11 mouse cellular contexts compared by ENCODE assay signal in genomic region chr5:112344092-112344960, GRCm38 (mm10). TPM values are rescaled to one million over a fixed set of nuclear protein-coding genes. Genes with fewer than 3 reads are reported as not detected.
A peak's percentile ranks its signal among the peaks of the same experiment; 100 is the strongest.
DNase-seq lines count a peak whose midpoint lies in the region; ATAC-seq and TF ChIP-seq lines count a peak whose summit lies in the region.
"Had no signal": no experiment of that assay in that cellular context is flagged by ENCODE, and none has a peak within 500 bp of the region (broad histone marks: within the 10 kb centered on the region; RNA-seq: fewer than 3 reads in every experiment).

No protein-coding gene starts in this region.

- no peak for TF ChIP-seq CTCF in left cerebral cortex, adult 2 months (IDR thresholded peaks at IDR 0.05)

- intact Hi-C loops in left cerebral cortex, adult 2 months (cut with DNase I), result loop anchor here (2.0 kb wide), 1 partner anchor 84 kb away; no protein-coding TSS in a partner anchor

- peaks cover 42% of the 10 kb centered on the region for H3K4me1 ChIP-seq in embryonic facial prominence, embryonic 15.5 days
- H3K4me1 ChIP-seq in neural tube, embryonic 15.5 days, result peaks cover 57% of the 10 kb centered on the region

- no peak overlapping the region; the same call in 1 of the 2 replicates for H3K4me3 ChIP-seq in embryonic facial prominence, embryonic 15.5 days (replicated peaks)
- H3K4me3 ChIP-seq in left cerebral cortex, adult 2 months, result peak overlapping the region; percentile 20; the same call in 1 of the 2 replicates
- H3K4me3 ChIP-seq in neural tube, embryonic 15.5 days (replicated peaks), result no peak overlapping the region

- H3K9me3 ChIP-seq in embryonic facial prominence, embryonic 15.5 days (replicated peaks), result no peaks in the 10 kb centered on the region
- no peaks in the 10 kb centered on the region for H3K9me3 ChIP-seq in neural tube, embryonic 15.5 days (replicated peaks)

- ATAC-seq in embryonic facial prominence, embryonic 15.5 days (ENCODE audit: insufficient number of reproducible peaks, low FRiP score, low TSS enrichment, low read depth), result no peak
- no peak for ATAC-seq in neural tube, embryonic 15.5 days (ENCODE audit: low FRiP score)
- no peak for ATAC-seq in erythroid progenitor cell, adult 5-6 weeks (replicated peaks; ENCODE audit: low FRiP score, poor library complexity, severe bottlenecking)

- peaks cover 29% of the 10 kb centered on the region for H3K36me3 ChIP-seq in embryonic facial prominence, embryonic 15.5 days
- H3K36me3 ChIP-seq in neural tube, embryonic 15.5 days, result peaks cover 38% of the 10 kb centered on the region

- 72% methylated on average over 6 of the region's 6 CpGs for WGBS in embryonic facial prominence, embryonic 15.5 days
- WGBS in neural tube, embryonic 15.5 days, result 75% methylated on average over 6 of the region's 6 CpGs

- H3K27me3 ChIP-seq in embryonic facial prominence, embryonic 15.5 days, result no peaks in the 10 kb centered on the region
- no peaks in the 10 kb centered on the region for H3K27me3 ChIP-seq in neural tube, embryonic 15.5 days (replicated peaks)

- H3K4me2 ChIP-seq in embryonic facial prominence, embryonic 15.5 days (replicated peaks), result peak overlapping the region; percentile 74; the same call in 1 of the 2 replicates
- peak overlapping the region; percentile 81; the same call in 1 of the 2 replicates for H3K4me2 ChIP-seq in neural tube, embryonic 15.5 days

- H3K27ac ChIP-seq in embryonic facial prominence, embryonic 15.5 days (replicated peaks), result no peak overlapping the region
- H3K27ac ChIP-seq in left cerebral cortex, adult 2 months, result peak overlapping the region; percentile 96
- H3K27ac ChIP-seq in neural tube, embryonic 15.5 days (replicated peaks), result no peak overlapping the region

- peak; percentile 35 to 63 for DNase-seq in kidney, adult 8-10 months
- DNase-seq in kidney, postnatal 10 days, result no peak
- DNase-seq in left cerebral cortex, adult 2 months (ENCODE audit: extremely low spot score in 1 of 2, low spot score in 2 of 2), result peak in 1 of 2 experiments; percentile 55
- DNase-seq in testis, postnatal 10 days (ENCODE audit: low spot score), result no peak
- no peak for DNase-seq in testis, postnatal 14 days (ENCODE audit: low spot score)
- DNase-seq: thymus, postnatal 25 days had no signal

- no peak overlapping the region for H3K9ac ChIP-seq in embryonic facial prominence, embryonic 15.5 days
- peak overlapping the region; percentile 23; the same call in 1 of the 2 replicates for H3K9ac ChIP-seq in neural tube, embryonic 15.5 days (replicated peaks)

RNA-seq across cellular contexts. Expression of gene Hps4, which starts 1.4 kb away (rescaled TPM):
- 37.6 and 37.7 TPM in 2 replicates for polyA plus RNA-seq in embryonic facial prominence, embryonic 15.5 days (2015; fragmentation: Nextera tagmentation; extraction: Ambion mirVana)
- total RNA-seq in left cerebral cortex, adult 2 months (2021), result 10 to 100 TPM; 26.9 to 38.3 TPM
- polyA plus RNA-seq in neural tube, embryonic 15.5 days (2015; fragmentation: Nextera tagmentation; extraction: Ambion mirVana), result 37.4 and 38.2 TPM in 2 replicates
- 8.0 and 14.1 TPM in 2 replicates for total RNA-seq in erythroid progenitor cell, adult 5-6 weeks (2015; ENCODE audit: low replicate concordance)
- 0.64 and 1.9 TPM in 2 replicates for total RNA-seq in erythroid progenitor cell, adult 5-6 weeks (2017; ENCODE audit: low replicate concordance)

RNA-seq across cellular contexts. Expression of gene Srrd, which starts 1.5 kb away (rescaled TPM):
- polyA plus RNA-seq in embryonic facial prominence, embryonic 15.5 days (2015; fragmentation: Nextera tagmentation; extraction: Ambion mirVana), result 35.3 and 46.6 TPM in 2 replicates
- 10 to 100 TPM; 23.1 to 29.9 TPM for total RNA-seq in left cerebral cortex, adult 2 months (2021)
- polyA plus RNA-seq in neural tube, embryonic 15.5 days (2015; fragmentation: Nextera tagmentation; extraction: Ambion mirVana), result 57.5 and 61.9 TPM in 2 replicates
- 15.1 and 20.1 TPM in 2 replicates for total RNA-seq in erythroid progenitor cell, adult 5-6 weeks (2015; ENCODE audit: low replicate concordance)
- 0.38 and 6.2 TPM in 2 replicates for total RNA-seq in erythroid progenitor cell, adult 5-6 weeks (2017; ENCODE audit: low replicate concordance)

RNA-seq across cellular contexts. Expression of gene Gm6583, which starts 11.5 kb away (rescaled TPM):
- 0.29 and 0.31 TPM in 2 replicates for polyA plus RNA-seq in embryonic facial prominence, embryonic 15.5 days (2015; fragmentation: Nextera tagmentation; extraction: Ambion mirVana)
- not detected for total RNA-seq in left cerebral cortex, adult 2 months (2021)
- polyA plus RNA-seq in neural tube, embryonic 15.5 days (2015; fragmentation: Nextera tagmentation; extraction: Ambion mirVana), result 0.13 and 0.22 TPM in 2 replicates
- not detected in 2 replicates for total RNA-seq in erythroid progenitor cell, adult 5-6 weeks (2015; ENCODE audit: low replicate concordance)
- total RNA-seq in erythroid progenitor cell, adult 5-6 weeks (2017; ENCODE audit: low replicate concordance), result not detected in 2 replicates
- total RNA-seq: heart, adult 8-10 months had no signal

RNA-seq across cellular contexts. Expression of gene Tfip11, which starts 18.2 kb away (rescaled TPM):
- 30.5 and 31.1 TPM in 2 replicates for polyA plus RNA-seq in embryonic facial prominence, embryonic 15.5 days (2015; fragmentation: Nextera tagmentation; extraction: Ambion mirVana)
- total RNA-seq in left cerebral cortex, adult 2 months (2021), result 10 to 100 TPM; 43.0 to 45.0 TPM
- polyA plus RNA-seq in neural tube, embryonic 15.5 days (2015; fragmentation: Nextera tagmentation; extraction: Ambion mirVana), result 29.7 and 31.0 TPM in 2 replicates
- total RNA-seq in erythroid progenitor cell, adult 5-6 weeks (2015; ENCODE audit: low replicate concordance), result 6.3 and 8.6 TPM in 2 replicates
- total RNA-seq in erythroid progenitor cell, adult 5-6 weeks (2017; ENCODE audit: low replicate concordance), result 10.5 and 25.9 TPM in 2 replicates

RNA-seq across cellular contexts. Expression of gene Asphd2, which starts 50.3 kb away (rescaled TPM):
- 18.3 and 19.4 TPM in 2 replicates for polyA plus RNA-seq in embryonic facial prominence, embryonic 15.5 days (2015; fragmentation: Nextera tagmentation; extraction: Ambion mirVana)
- total RNA-seq in left cerebral cortex, adult 2 months (2021), result 100 to 1,000 TPM; 180 to 183 TPM
- 58.3 and 89.1 TPM in 2 replicates for polyA plus RNA-seq in neural tube, embryonic 15.5 days (2015; fragmentation: Nextera tagmentation; extraction: Ambion mirVana)
- not detected in 2 replicates for total RNA-seq in erythroid progenitor cell, adult 5-6 weeks (2015; ENCODE audit: low replicate concordance)
- total RNA-seq in erythroid progenitor cell, adult 5-6 weeks (2017; ENCODE audit: low replicate concordance), result not detected in 2 replicates
- polyA plus RNA-seq: macrophage had no signal

Comparison
In these comparisons a context has a peak if more than half of its experiments do, and no peak if none do; other contexts are left out.
1. DNase-seq: peak in kidney, adult 8-10 months (2 of 2); none in kidney, postnatal 10 days (single experiment), testis, postnatal 10 days (single experiment) and testis, postnatal 14 days (single experiment).